Mouse (Mus musculus): ENCODE data around the gene Tex35. TPM values are rescaled to one million over a fixed set of nuclear protein-coding genes. Genes with fewer than 3 reads are reported as not detected.

The Tex35 gene
- not detected for total RNA-seq (2021)
- long read RNA-seq, experiment 1, result 0 reads
- long read RNA-seq, experiment 2, result 0 reads

- no peak for DNase-seq
Measured at GRCm38 (mm10) chr1:157108580-157108979, at the start of gene Tex35. Gene Tex35, minus strand, starts transcription at chr1:157108680.

DNA sequence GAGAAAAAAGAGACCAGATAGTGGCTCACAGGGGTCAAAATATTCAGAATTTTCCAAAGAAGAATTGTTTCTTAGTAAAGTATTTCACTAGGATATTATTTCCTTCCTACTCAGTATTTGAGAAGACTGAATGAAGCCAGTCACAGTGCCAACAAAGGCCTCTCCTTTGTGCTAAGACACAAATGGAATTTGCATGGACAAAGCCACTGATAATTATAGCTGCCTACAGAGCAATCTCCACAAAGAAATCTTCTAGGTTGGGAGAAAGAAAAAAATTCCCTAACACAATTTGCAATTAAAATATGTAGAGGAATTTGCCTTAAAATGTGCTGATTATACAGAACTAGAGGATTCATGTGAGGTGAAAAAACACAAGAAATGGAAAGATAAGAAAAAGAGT is 45.3 kb upstream of the Tex35 start:
- DNase-seq, result no peak

- no peak for DNase-seq
Measured at GRCm38 (mm10) chr1:157150107-157150506, 41.6 kb upstream of the Tex35 start.

DNA sequence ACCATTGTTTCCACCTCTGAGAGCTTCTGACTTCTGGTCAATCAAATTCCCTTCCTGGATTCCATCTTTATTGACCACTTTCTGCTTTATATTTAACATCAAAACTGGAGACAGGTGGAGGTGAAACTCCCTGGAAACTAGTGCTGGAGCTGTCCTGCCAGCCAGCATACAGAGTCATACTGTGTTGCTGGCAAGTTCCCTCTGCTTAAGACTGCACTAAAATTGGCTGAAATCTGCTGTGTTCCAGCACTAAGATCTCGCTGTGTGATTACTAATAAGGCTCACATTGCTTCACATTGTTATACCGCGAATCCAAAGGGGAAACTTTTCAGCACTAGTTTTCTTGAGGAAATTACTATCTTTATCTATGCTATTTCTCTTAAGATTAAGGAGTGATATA is 36.1 kb upstream of the Tex35 start:
- DNase-seq, result no peak

DNA sequence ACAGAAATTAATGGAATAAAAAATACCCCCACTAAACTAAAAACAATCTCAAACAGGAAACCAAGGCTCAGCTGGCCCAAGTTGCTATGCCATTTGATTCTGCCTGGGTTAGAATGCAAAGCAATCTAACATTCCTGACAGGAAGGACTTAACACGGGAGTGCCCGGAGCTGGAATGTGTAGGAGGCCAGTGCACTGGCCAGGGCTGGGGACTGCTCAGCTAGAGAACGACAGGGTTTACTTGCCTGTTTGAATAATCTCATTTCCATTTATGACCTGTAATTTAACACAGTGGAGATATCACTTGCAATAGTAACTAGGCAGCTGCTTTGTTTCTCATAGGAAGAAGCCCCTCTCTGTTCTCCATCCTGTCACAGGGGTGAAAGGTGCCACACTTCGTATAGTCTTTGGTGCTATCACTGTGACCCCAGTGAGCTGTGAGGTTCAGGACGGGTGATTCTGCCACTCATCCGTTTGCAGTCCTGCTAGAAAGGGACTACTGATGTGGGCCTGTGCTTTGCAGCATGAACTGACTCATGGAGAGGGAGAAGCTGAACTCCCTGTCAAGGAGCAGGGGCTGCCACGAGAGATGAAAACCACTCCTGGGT is 34.9 kb upstream of the Tex35 start:
- DNase-seq, result no peak

DNA sequence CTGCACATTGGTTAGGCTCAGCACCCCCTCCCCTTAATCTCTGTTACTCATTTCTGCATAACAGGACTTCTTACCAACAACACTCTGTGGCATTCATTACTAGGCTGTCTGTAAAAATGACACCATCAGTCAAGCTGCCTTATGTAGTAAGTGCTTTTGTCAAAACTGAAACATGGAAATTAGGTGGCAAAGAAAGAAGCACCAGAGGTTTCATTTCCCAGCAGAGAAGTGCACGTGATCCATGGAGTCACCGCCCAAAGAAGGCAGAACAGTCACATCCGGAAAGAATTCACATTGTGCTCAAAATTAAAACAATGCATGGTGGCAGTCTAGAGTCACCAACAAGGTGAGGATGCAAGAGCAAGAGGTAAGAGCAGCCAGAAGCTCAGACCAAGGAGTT is 32.5 kb upstream of the Tex35 start:
- no peak for DNase-seq

- no peak for DNase-seq
Measured at GRCm38 (mm10) chr1:157137854-157138241, 29.4 kb upstream of the Tex35 start.

DNA sequence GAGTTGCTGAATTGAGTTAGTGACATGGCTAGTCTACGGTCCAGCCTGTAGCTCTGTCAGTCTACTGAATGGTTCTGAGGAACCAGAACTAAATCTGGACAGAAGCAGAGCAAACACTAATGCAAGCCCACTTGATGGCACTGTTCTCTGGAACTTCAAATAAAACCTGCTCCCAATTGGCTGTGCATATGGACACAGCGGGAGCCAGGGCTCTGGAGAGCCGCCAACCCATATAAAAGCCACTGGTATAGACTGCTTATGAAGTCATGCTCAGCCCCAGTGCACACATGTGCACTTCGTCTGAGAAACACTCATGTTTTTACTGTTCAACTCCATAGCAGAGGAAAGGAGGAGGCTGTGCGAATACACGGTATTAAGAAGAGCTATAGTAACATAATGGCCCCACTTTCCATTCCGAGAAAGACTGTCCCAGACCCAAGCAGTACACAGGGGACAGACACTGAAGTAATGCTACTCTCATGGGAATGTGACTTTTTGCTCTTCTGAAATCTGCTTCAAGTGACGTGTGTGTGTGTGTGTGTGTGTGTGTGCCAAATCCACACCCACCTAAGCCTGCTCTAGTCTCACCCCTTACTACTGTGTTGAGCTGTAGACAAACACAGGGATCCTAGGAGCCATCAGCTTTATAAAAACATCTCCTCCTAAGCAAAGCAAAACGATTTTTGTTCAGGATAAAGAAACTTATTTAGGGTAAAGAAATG is 28.8 kb upstream of the Tex35 start:
- DNase-seq, result no peak

DNA sequence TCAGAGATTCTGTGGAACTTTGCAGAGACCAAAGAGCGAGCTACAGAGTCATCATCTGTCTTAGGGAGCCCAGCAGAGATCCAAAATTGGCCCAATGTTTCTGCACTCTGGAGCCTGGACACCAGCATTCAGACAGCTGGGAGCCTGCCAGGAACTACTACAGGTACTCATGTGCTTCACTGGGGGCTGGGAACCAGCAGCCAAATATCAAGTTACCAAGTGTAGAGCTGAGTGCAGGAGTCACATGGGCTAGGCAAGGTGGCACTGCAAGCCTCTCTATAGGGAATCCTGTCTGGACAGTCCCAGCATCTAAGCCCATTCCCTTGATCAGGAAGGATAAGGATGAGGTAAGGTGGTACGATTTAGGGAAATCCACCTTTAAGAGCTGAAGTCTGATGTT is 19.7 kb upstream of the Tex35 start:
- DNase-seq, result no peak

- no peak for DNase-seq
Measured at GRCm38 (mm10) chr1:157123836-157124235, 15.4 kb upstream of the Tex35 start.

GRCm38 (mm10) chr1:157119168-157119567 is 10.7 kb upstream of the Tex35 start:
- no peak for DNase-seq

DNA sequence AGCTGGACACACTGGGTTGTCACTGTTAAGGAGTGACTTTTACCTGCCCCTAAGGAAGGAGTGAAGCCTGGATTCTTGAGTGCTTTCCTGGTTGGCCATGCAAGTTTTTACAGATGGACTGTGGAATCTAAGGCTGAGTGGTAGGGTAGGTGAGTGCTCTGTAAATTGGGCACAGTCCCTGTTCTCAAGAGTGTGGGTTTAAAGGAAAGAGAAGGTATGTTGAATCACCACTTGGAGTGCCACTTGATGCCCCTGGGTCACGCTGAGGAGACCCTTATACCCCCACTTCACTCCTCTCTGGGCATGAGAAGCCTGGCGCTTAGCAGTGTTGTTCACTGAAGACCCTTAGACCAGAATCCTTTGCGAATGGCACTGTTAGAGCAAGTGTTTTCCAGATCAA is 9.0 kb upstream of the Tex35 start:
- no peak for DNase-seq

DNA sequence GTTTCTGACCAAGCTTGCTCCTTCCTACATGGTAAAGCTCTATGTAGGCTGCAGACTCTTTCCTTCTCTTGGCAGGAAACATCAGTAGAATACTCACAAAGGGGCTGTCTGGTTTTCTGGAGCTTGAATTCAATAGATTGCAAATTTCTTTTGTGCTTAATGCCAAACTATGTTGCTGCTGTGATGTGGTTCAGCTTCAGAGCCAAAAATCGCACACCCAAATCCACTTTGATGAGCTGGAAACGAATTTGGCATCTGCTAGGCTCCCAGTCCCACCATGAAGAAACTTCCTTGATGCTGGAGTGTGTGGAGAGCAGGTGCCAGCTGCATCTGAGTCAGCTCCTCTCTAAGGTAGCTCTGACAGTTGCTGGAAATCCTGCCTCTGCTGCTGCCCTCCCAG is 6.0 kb upstream of the Tex35 start:
- DNase-seq, result no peak

- DNase-seq, result no peak
Measured at GRCm38 (mm10) chr1:157110287-157110835, 1.9 kb upstream of the Tex35 start.

- DNase-seq, result peak; percentile 9 to 44
Measured at GRCm38 (mm10) chr1:157101122-157101865, 7.2 kb downstream of the Tex35 start.

- DNase-seq, result no peak
Measured at GRCm38 (mm10) chr1:157095534-157095933, 12.9 kb downstream of the Tex35 start.

DNA sequence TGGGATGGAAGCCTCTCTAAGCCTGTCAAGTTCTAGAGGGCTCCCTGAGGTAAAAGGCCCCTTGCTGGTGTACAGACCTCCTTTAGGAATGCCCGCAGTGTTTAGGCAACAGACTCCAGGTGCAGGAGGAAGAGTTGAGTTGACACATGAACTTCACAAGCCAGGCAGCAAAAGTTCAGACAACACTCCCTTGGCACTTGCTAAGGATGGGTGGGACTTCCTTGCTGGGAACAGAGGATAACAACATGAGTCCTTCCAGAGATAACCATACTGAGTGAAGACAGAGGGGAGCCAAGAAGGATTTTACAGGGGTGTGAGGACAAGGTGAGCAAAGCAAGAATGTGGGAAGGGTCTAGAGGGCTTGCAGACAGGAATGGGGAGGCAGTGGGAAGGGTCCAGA is 15.9 kb downstream of the Tex35 start:
- DNase-seq, result no peak

DNA sequence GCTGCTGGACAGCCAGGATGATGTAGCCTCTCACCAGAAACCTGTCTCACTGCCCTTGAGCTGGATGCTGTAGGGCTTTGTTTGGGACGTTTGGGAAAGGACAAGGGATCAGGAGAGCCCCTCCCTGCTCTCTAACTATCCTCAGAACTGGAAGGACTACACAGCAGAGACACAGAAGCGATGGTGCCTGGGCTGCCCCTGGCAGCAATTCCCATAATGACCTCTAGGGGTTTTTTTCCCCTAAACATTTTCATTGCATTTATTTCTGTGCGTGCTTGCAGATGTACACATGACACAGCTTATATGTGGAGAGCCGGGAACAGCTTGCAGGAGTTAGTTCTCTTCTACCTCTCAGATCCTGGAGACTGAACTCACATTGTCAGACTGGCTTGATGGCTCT is 16.3 kb downstream of the Tex35 start:
- no peak for DNase-seq

- no peak for DNase-seq
Measured at GRCm38 (mm10) chr1:157090835-157091234, 17.6 kb downstream of the Tex35 start.

DNA sequence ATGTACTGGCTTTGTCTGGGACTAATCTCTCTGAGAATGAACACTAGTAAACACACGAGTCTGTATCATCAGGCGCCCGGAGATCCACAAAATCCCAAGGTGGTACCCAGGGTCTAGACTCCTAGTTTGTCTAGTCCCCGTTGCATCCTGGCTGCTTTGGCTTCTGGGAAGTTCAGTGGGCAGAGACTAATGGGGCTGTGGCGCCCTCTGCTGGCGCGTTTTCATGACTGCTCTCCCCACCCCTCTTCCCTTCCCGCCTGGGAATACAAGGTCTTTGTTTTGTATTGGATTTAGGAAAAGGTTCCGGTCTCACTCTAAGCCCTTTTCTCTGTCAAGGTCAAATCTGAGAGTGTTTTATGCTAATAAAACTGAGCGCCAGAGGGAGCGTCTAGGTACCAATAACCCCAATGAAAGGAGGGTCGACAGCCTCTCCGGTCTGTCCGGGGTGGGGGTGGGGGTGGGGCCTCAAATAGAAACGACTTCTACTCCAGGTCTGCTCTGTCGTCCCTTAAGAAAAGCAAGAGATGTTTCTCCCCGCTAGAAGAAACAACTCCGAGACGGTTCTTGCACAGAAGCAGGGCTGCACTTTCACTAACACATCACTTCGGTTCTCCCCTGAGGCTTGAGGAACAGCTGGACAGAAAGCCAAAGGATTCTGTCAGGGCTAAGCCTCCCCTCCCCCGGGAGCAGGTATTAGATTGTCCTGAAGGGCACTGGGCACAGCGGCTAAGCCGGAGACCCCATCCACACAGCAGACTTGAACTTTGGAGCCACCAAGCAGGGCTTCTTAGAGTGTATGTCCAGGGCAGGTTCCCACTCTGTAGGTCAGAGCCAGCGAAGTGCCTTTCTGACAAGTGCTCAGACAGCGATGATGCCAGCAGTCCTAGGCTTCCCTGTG is 22.1 kb downstream of the Tex35 start:
- peak; percentile 71 to 77 for DNase-seq

DNA sequence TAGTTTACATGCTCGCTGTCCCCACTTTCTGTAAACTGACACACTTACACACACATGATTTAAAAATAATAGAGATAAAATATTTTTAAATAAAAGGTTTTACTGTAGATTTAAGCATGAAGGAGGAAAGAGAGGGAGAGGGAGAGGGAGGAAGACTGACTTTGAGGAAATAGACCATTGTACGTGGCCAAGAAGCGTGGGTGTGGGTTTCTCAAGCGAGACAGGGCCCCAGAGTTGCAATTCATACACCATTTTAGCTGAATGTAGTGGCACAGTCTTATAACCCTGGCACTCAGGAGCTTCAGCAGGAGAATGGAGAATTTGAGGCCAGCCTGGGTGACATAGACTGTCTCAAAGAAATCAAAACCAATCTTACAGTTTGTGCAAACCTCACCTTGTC is 25.5 kb downstream of the Tex35 start:
- no peak for DNase-seq

GRCm38 (mm10) chr1:157081999-157082398 is 26.5 kb downstream of the Tex35 start:
- no peak for DNase-seq

All from adrenal gland, postnatal 36 days (tissue).